Mouse (Mus musculus): Measurements from ENCODE around the gene Qrsl1. TPM values are rescaled to one million over a fixed set of nuclear protein-coding genes. Genes with fewer than 3 reads are reported as not detected.

Gene Qrsl1
- total and polyA plus RNA-seq, 2 experiments from 2014 or later: 30.0 to 37.4 TPM

DNA sequence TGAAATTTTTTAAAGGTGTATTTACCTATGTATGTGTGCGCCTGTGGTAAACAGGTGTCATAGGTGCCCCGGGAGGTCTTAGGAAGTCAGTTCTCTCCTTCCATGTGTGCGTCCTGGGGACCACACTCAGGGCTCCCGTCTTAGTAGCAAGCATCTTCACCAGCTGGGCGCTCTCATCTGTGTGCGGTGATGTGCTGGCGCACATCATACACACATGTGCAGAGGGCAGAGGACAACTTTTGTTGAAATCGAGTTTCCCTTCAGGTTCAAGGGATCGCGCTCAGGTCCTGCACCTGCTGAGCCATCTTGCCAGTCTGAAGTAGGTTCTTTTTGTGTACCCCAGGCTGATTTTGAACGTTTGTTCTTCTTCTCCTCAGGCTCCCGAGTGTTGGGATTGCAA lies 14.6 kb upstream of the Qrsl1 start:
- Histone ChIP-seq H3K36me3 (replicated peaks; ENCODE audit: control insufficient read depth, insufficient read depth, low read length) (peaks cover 3% of the 10 kb centered on the region; the same call in 1 of the 2 replicates), H3K9me3 (replicated peaks; ENCODE audit: control insufficient read depth, low read length) (no peaks in the 10 kb centered on the region), H3K9ac (replicated peaks; ENCODE audit: low read depth, low read length) (no peak overlapping the region), H3K4me1 (ENCODE audit: control insufficient read depth, insufficient read depth) (peaks cover 11% of the 10 kb centered on the region), H3K27ac (ENCODE audit: low read depth) (no peak overlapping the region), H3K4me3 (ENCODE audit: low read depth, low read length) (no peak overlapping the region), H3K4me2 (ENCODE audit: low read depth, low read length) (no peak overlapping the region), H3K27me3 (ENCODE audit: control insufficient read depth, insufficient read depth, low read length) (no peaks in the 10 kb centered on the region)
- WGBS: 83% methylated on average over 12 of the region's 12 CpGs
- DNase-seq (ENCODE audit: low spot score) (no peak), ATAC-seq (ENCODE audit: insufficient read depth, low read depth) (no peak)
- no peak for TF ChIP-seq EP300 (IDR thresholded peaks at IDR 0.05; ENCODE audit: low read depth)
- no peak for TF ChIP-seq CTCF (IDR thresholded peaks at IDR 0.05; ENCODE audit: low read depth)

DNA sequence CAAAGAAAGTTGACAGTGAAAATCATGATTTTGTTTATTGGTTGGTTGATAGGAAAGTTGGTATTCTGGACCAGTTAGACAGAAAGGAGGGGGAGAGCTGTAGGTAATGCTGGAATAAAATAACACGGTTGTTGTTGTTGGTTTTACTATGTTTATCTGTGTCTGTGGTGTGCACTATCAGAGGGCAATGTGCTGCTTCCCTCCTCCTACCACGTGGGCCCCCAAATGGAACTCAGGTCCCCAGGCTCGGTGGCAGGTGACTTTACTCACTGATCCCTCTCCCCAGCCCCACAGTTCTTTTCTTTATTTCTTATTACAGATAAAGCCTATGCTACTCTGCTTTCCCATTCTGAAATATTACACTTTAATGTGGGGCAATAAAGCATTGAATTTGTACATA lies 10.7 kb upstream of the Qrsl1 start:
- ATAC-seq (ENCODE audit: insufficient read depth, low read depth) (no peak), DNase-seq (ENCODE audit: low spot score) (no peak)
- H3K4me1 ChIP-seq (ENCODE audit: control insufficient read depth, insufficient read depth): peaks cover 6% of the 10 kb centered on the region
- no peak overlapping the region for H3K4me3 ChIP-seq (ENCODE audit: low read depth, low read length)
- H3K4me2 ChIP-seq (ENCODE audit: low read depth, low read length): no peak overlapping the region
- 79% methylated on average over 3 of the region's 3 CpGs for WGBS
- H3K36me3 ChIP-seq (replicated peaks; ENCODE audit: control insufficient read depth, insufficient read depth, low read length): peaks cover 11% of the 10 kb centered on the region; the same call in 1 of the 2 replicates
- no peak overlapping the region for H3K9ac ChIP-seq (replicated peaks; ENCODE audit: low read depth, low read length)
- no peak overlapping the region for H3K27ac ChIP-seq (ENCODE audit: low read depth)
- no peaks in the 10 kb centered on the region for H3K27me3 ChIP-seq (ENCODE audit: control insufficient read depth, insufficient read depth, low read length)
- TF ChIP-seq EP300 (IDR thresholded peaks at IDR 0.05; ENCODE audit: low read depth): no peak
- TF ChIP-seq CTCF (IDR thresholded peaks at IDR 0.05; ENCODE audit: low read depth): no peak
- no peaks in the 10 kb centered on the region for H3K9me3 ChIP-seq (replicated peaks; ENCODE audit: control insufficient read depth, low read length)

DNA sequence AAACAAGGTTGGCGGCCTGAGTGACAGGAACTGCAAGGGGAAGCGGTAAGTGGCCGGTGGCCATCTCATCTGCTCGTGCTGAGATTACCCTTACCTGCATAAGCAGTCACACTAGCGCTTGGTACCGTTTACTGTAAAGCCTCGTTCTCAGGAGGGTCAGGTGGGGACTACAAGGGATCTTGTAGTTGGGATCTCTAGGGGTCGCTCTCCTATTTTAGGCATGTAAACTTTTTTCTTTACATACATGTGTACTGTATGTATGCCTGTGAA lies 9.3 kb upstream of the Qrsl1 start:
- TF ChIP-seq EP300 (IDR thresholded peaks at IDR 0.05; ENCODE audit: low read depth): no peak
- TF ChIP-seq CTCF (IDR thresholded peaks at IDR 0.05; ENCODE audit: low read depth): no peak
- WGBS: 86% methylated on average over 8 of the region's 8 CpGs
- H3K9me3 ChIP-seq (replicated peaks; ENCODE audit: control insufficient read depth, low read length): no peaks in the 10 kb centered on the region
- no peak overlapping the region for H3K27ac ChIP-seq (ENCODE audit: low read depth)
- no peak overlapping the region for H3K4me3 ChIP-seq (ENCODE audit: low read depth, low read length)
- peaks cover 11% of the 10 kb centered on the region; the same call in 1 of the 2 replicates for H3K36me3 ChIP-seq (replicated peaks; ENCODE audit: control insufficient read depth, insufficient read depth, low read length)
- no peak overlapping the region for H3K4me2 ChIP-seq (ENCODE audit: low read depth, low read length)
- no peak overlapping the region for H3K9ac ChIP-seq (replicated peaks; ENCODE audit: low read depth, low read length)
- H3K27me3 ChIP-seq (ENCODE audit: control insufficient read depth, insufficient read depth, low read length): no peaks in the 10 kb centered on the region
- no peaks in the 10 kb centered on the region for H3K4me1 ChIP-seq (ENCODE audit: control insufficient read depth, insufficient read depth)
- DNase-seq (ENCODE audit: low spot score) (no peak), ATAC-seq (ENCODE audit: insufficient read depth, low read depth) (no peak)

DNA sequence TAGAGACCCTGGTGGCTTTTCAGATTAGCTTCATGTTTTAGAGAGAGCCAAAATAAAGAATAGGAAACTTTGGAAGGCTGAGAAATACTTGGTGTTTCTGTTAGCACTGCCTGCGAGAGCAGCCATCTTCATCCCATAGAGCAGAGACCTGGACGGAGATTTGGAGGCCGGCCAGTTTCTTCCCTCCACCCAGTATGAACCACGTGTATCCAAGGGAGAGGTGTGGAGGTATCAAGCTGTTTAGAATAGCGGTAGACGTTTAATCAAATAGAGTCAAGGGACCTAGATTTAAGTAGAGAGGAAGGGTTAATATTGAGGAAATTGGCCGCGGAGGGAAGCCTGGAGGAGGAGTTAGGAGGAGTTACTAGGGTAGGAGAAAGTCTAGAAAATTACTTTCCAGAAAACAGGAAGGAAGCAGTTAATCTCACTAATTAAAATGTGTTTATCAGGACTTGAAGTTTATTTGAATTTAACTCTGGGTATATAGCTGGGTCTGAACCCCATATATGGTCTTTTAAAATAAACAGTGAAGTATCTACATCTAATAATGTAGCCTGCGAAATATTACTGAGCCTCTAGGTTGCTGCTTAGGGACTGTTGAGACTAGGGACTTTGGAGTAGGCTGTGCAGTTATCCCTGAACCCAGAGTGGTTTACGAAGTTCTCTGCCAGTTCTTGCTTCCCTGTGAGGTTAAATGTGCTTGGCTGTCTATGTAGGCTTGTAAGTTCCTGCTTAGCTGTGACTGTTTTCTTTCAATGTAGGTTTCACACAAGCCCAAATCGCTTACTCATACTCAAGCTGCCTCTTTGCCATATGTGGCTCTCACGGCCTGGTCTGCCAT lies 8.7 kb upstream of the Qrsl1 start:
- no peaks in the 10 kb centered on the region for H3K4me1 ChIP-seq (ENCODE audit: control insufficient read depth, insufficient read depth)
- no peak overlapping the region for H3K9ac ChIP-seq (replicated peaks; ENCODE audit: low read depth, low read length)
- no peaks in the 10 kb centered on the region for H3K27me3 ChIP-seq (ENCODE audit: control insufficient read depth, insufficient read depth, low read length)
- TF ChIP-seq CTCF (IDR thresholded peaks at IDR 0.05; ENCODE audit: low read depth) (no peak), EP300 (IDR thresholded peaks at IDR 0.05; ENCODE audit: low read depth) (no peak)
- ATAC-seq (ENCODE audit: insufficient read depth, low read depth) (no peak), DNase-seq (ENCODE audit: low spot score) (no peak)
- H3K36me3 ChIP-seq (replicated peaks; ENCODE audit: control insufficient read depth, insufficient read depth, low read length): peaks cover 11% of the 10 kb centered on the region; the same call in 1 of the 2 replicates
- no peak overlapping the region for H3K4me2 ChIP-seq (ENCODE audit: low read depth, low read length)
- H3K9me3 ChIP-seq (replicated peaks; ENCODE audit: control insufficient read depth, low read length): no peaks in the 10 kb centered on the region
- 83% methylated on average over 12 of the region's 12 CpGs for WGBS
- H3K27ac ChIP-seq (ENCODE audit: low read depth): no peak overlapping the region
- no peak overlapping the region for H3K4me3 ChIP-seq (ENCODE audit: low read depth, low read length)

DNA sequence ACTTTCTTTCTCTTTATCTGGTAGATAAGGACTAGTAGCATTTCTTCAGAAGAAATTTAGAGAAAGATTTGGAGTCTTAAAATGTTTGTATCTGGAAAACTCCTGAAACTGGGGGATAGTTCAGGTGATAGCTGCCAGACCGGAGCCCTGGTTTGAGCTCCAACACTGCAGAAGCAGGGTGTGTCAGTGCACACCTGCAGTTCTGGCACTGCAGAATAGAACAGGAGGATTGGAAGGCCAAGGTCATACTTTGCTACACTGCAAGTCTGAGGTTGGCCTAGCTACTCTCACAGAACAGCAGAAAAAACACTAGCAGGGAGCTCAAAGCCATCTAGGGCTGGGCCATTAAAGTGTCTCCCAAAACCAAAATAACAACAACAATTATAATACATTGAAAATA lies 3.0 kb upstream of the Qrsl1 start:
- 90% methylated on average over 1 of the region's 1 CpGs for WGBS
- Histone ChIP-seq H3K4me1 (ENCODE audit: control insufficient read depth, insufficient read depth) (peaks cover 20% of the 10 kb centered on the region), H3K4me2 (ENCODE audit: low read depth, low read length) (no peak overlapping the region), H3K9ac (replicated peaks; ENCODE audit: low read depth, low read length) (no peak overlapping the region), H3K4me3 (ENCODE audit: low read depth, low read length) (no peak overlapping the region), H3K9me3 (replicated peaks; ENCODE audit: control insufficient read depth, low read length) (no peaks in the 10 kb centered on the region), H3K27ac (ENCODE audit: low read depth) (no peak overlapping the region), H3K36me3 (replicated peaks; ENCODE audit: control insufficient read depth, insufficient read depth, low read length) (no peaks in the 10 kb centered on the region), H3K27me3 (ENCODE audit: control insufficient read depth, insufficient read depth, low read length) (no peaks in the 10 kb centered on the region)
- ATAC-seq (ENCODE audit: insufficient read depth, low read depth) (no peak), DNase-seq (ENCODE audit: low spot score) (no peak)
- TF ChIP-seq EP300 (IDR thresholded peaks at IDR 0.05; ENCODE audit: low read depth) (no peak), CTCF (IDR thresholded peaks at IDR 0.05; ENCODE audit: low read depth) (no peak)
